Mouse (Mus musculus) liver, embryonic 15.5 days (tissue): Measurements from ENCODE around the gene Kctd6. TPM values are rescaled to one million over a fixed set of nuclear protein-coding genes. Genes with fewer than 3 reads are reported as not detected.
A peak's percentile ranks its signal among the peaks of the same experiment; 100 is the strongest.
"Not testable (repeated sequence)": the region's sequence is repeated elsewhere in the genome, so short reads cannot be mapped to it uniquely, and the experiment has no call there.

ENCODE experiments used
- ATAC-seq: fragments of 200-750 bp; cut with Nextera tagmentation; 2 replicates; pipeline ENCODE4 v1.8.0; 2017; ENCODE audit warnings: moderate number of reproducible peaks, mild to moderate bottlenecking, moderate library complexity; ENCODE audit not compliant: insufficient read depth
- H3K27ac ChIP-seq: fragments of 300-500 bp; sonication (generic); replicated peaks from 2 replicates; pipeline ENCODE4 v1.5.1; 2015; ENCODE audit warnings: mild to moderate bottlenecking, inconsistent platforms
- H3K27me3 ChIP-seq: fragments of 300-500 bp; sonication (generic); 2 replicates; pipeline ENCODE4 v1.6.1; 2015; ENCODE audit warnings: mild to moderate bottlenecking, inconsistent platforms
- H3K36me3 ChIP-seq: fragments of 300-500 bp; sonication (generic); replicated peaks from 2 replicates; pipeline ENCODE4 v1.6.1; 2015; ENCODE audit warnings: moderate library complexity, mild to moderate bottlenecking, inconsistent platforms
- H3K4me1 ChIP-seq: fragments of 300-500 bp; sonication (generic); replicated peaks from 2 replicates; pipeline ENCODE4 v1.6.1; 2015; ENCODE audit warnings: inconsistent platforms
- H3K4me2 ChIP-seq: fragments of 300-500 bp; sonication (generic); 2 replicates; pipeline ENCODE4 v1.6.1; 2015; ENCODE audit warnings: moderate library complexity, mild to moderate bottlenecking, inconsistent platforms
- H3K4me3 ChIP-seq: fragments of 300-500 bp; sonication (generic); replicated peaks from 2 replicates; pipeline ENCODE4 v1.5.1; 2015; ENCODE audit warnings: mild to moderate bottlenecking, inconsistent platforms
- H3K9ac ChIP-seq: fragments of 300-500 bp; sonication (generic); 2 replicates; pipeline ENCODE4 v1.6.1; 2015; ENCODE audit warnings: moderate library complexity, mild to moderate bottlenecking, inconsistent platforms
- H3K9me3 ChIP-seq: fragments of 300-500 bp; sonication (generic); replicated peaks from 2 replicates; pipeline ENCODE4 v1.6.1; 2016; ENCODE audit warnings: inconsistent platforms
- WGBS: fragments of 180-500 bp; shearing (Covaris S2); methylation state at CpG from one replicate; pipeline ENCODE4 v1.1.7; 2015; ENCODE audit warnings: mixed read lengths; ENCODE audit not compliant: insufficient replicate concordance; 5-methylcytosine and 5-hydroxymethylcytosine counted together
- polyA plus RNA-seq: library from polyadenylated mRNA; unstranded; fragments of >200 nt; fragmentation: Nextera tagmentation; extraction: Ambion mirVana; gene quantifications from 2 replicates; pipeline ENCODE4 v1.2.1, GENCODE M21; 2015

The Kctd6 gene
- polyA plus RNA-seq, result 5.7 and 6.0 TPM in 2 replicates

GRCm38 (mm10) chr14:8213803-8214224 is at the start of gene Kctd6:
Gene Kctd6 (plus strand): TSS chr14:8214140.
- Histone ChIP-seq H3K36me3 (no peaks in the 10 kb centered on the region), H3K9ac (peak within 1 kb of the TSS; percentile 94), H3K4me3 (peak within 1 kb of the TSS; percentile 78), H3K27ac (peak within 1 kb of the TSS; percentile 93), H3K4me2 (peak within 1 kb of the TSS; percentile 93), H3K27me3 (no peaks in the 10 kb centered on the region), H3K4me1 (peaks cover 27% of the 10 kb centered on the region), H3K9me3 (no peaks in the 10 kb centered on the region)
- peak; percentile 94 for ATAC-seq
- under 1% methylated on average over 48 of the region's 49 CpGs for WGBS

- whole genome bisulfite sequencing, result 70% methylated on average over 7 of the region's 7 CpGs
Observed at GRCm38 (mm10) chr14:8164463-8164862, 49.5 kb upstream of the Kctd6 start.

DNA sequence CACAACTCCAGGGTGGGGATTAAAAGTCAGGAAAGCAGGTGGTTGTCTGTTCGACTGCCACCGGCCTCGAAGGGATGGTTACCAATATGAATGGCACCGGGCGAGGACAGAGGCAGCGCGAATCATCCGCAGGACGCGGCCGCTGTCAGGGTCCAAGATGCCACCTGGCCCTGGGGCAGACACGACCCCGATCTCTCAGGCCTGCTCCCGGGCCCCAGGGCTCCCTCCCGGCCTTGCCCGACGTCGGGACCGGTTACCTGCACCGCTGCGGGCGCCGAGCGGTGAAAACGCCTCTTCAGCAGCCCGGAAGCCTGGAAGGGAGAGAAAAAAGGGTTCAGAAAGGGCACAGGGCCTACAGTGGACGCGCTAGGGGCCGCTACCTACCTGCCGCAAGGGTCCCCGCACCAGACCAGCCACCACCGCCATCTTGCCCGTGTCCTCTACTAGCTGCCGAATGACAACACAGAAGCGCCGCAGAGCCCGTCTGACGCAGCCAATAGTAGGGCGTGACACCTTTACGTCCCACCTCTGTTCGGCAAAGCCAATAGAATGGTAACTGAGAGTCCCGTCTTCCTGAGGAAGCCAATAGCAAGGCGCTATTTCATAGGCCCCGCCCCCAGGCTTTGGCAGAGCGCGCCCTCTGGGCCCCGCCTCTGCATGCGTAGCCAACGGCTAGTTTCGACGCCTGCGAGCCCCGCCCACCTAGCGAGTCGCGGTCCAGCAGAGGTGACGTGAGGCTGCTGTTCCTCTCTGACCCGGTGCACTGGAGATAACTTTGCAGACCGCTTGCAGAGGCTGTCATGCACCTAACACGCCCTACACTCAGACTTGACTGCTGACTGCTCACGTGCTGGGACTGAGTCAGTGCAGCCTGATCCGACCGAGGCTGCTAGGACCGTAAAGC is 41.2 kb upstream of the Kctd6 start, which contains the start of gene Pdhb:
Gene Pdhb (minus strand): TSS at position 519 of the 904 bp plus-strand sequence.
- Histone ChIP-seq H3K4me2 (peak within 1 kb of the TSS; percentile 93), H3K9ac (peak within 1 kb of the TSS; percentile 91), H3K36me3 (peaks cover 33% of the 10 kb centered on the region), H3K27me3 (no peaks in the 10 kb centered on the region), H3K9me3 (no peaks in the 10 kb centered on the region), H3K4me3 (peak within 1 kb of the TSS; percentile 87), H3K4me1 (peaks cover 23% of the 10 kb centered on the region), H3K27ac (peak within 1 kb of the TSS; percentile 90)
- 0% methylated on average over 64 of the region's 64 CpGs for WGBS
- peak; percentile 98 for ATAC-seq

More at GRCm38 (mm10) chr14:8164463-8164862, 49.5 kb upstream of the Kctd6 start:
- peaks cover 71% of the 10 kb centered on the region for H3K36me3 ChIP-seq
- no peaks in the 10 kb centered on the region for H3K27me3 ChIP-seq
- no peaks in the 10 kb centered on the region for H3K9me3 ChIP-seq
- no peak overlapping the region for H3K4me3 ChIP-seq
- no peak overlapping the region for H3K4me2 ChIP-seq
- no peak for ATAC-seq
- H3K9ac ChIP-seq, result no peak overlapping the region
- H3K4me1 ChIP-seq, result no peaks in the 10 kb centered on the region
- H3K27ac ChIP-seq, result no peak overlapping the region

DNA sequence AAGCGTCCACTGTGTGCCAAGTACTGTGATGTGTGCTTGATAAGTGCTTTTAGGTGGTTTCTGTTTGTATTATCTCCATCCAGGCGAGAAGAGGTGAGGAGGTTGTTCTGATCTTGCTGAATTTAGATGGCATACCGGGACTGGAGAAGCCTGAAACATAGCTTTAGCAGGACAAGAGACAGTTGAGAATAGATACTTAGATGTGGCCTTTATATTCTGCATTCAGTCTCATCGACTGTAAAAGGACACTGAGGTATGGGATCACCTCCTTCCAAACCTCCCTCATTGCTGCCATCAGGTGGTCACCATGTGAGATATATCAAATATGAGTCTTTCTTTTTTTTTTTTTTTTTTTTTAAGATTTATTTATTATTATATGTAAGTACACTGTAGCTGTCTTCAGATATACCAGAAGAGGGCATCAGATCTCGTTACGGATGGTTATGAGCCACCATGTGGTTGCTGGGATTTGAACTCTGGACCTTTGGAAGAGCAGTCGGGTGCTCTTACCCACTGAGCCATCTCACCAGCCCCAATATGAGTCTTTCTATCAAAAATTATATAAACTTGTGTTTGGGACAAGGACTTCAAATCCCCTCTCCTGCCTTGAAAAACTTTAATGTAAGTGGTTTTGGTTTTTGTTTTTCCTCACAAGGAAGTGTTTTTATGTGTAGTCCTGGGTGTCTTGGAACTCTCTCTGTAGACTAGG is 40.2 kb upstream of the Kctd6 start:
- Histone ChIP-seq H3K4me2 (peak overlapping the region; percentile 93), H3K27ac (peak overlapping the region; percentile 90), H3K4me3 (peak overlapping the region; percentile 87), H3K36me3 (peaks cover 24% of the 10 kb centered on the region), H3K9ac (peak overlapping the region; percentile 57), H3K4me1 (peaks cover 23% of the 10 kb centered on the region)
- H3K9me3 ChIP-seq, H3K27me3 ChIP-seq, ATAC-seq: not testable (repeated sequence)
- whole genome bisulfite sequencing, result 25% methylated on average over 7 of the region's 7 CpGs

- Histone ChIP-seq H3K4me1 (peaks cover 23% of the 10 kb centered on the region), H3K9me3 (no peaks in the 10 kb centered on the region), H3K36me3 (peaks cover 15% of the 10 kb centered on the region), H3K27ac (no peak overlapping the region), H3K9ac (no peak overlapping the region), H3K4me2 (no peak overlapping the region), H3K27me3 (no peaks in the 10 kb centered on the region), H3K4me3 (no peak overlapping the region)
- ATAC-seq, result no peak
- 60% methylated on average over 5 of the region's 5 CpGs for WGBS
Observed at GRCm38 (mm10) chr14:8174634-8175033, 39.3 kb upstream of the Kctd6 start.

GRCm38 (mm10) chr14:8176251-8176650 is 37.7 kb upstream of the Kctd6 start:
- no peak overlapping the region for H3K27ac ChIP-seq
- H3K4me1 ChIP-seq, result peaks cover 19% of the 10 kb centered on the region
- no peak overlapping the region for H3K4me3 ChIP-seq
- ATAC-seq, result no peak
- no peak overlapping the region for H3K9ac ChIP-seq
- H3K36me3 ChIP-seq, result no peaks in the 10 kb centered on the region; the same call in 1 of the 2 replicates
- 28% methylated on average over 5 of the region's 5 CpGs for WGBS
- no peaks in the 10 kb centered on the region for H3K9me3 ChIP-seq
- no peaks in the 10 kb centered on the region for H3K27me3 ChIP-seq
- H3K4me2 ChIP-seq, result no peak overlapping the region

GRCm38 (mm10) chr14:8180371-8181035 is 33.4 kb upstream of the Kctd6 start:
- Histone ChIP-seq H3K4me1 (0 out of 2 replicates have a peak, but pooled peaks cover 3% of the 10 kb centered on the region), H3K27me3 (no peaks in the 10 kb centered on the region), H3K27ac (no peak overlapping the region), H3K4me3 (no peak overlapping the region), H3K9ac (no peak overlapping the region), H3K9me3 (no peaks in the 10 kb centered on the region), H3K4me2 (no peak overlapping the region), H3K36me3 (no peaks in the 10 kb centered on the region)
- 49% methylated on average over 4 of the region's 4 CpGs for WGBS
- ATAC-seq, result no peak

GRCm38 (mm10) chr14:8183330-8183729 is 30.6 kb upstream of the Kctd6 start:
- 40% methylated on average over 3 of the region's 3 CpGs for WGBS
- H3K9me3 ChIP-seq, result no peaks in the 10 kb centered on the region
- H3K4me3 ChIP-seq, result no peak overlapping the region
- no peak overlapping the region for H3K4me2 ChIP-seq
- no peaks in the 10 kb centered on the region for H3K36me3 ChIP-seq
- no peak overlapping the region for H3K27ac ChIP-seq
- no peak overlapping the region for H3K9ac ChIP-seq
- no peaks in the 10 kb centered on the region for H3K27me3 ChIP-seq
- ATAC-seq, result no peak
- H3K4me1 ChIP-seq, result no peaks in the 10 kb centered on the region

- Histone ChIP-seq H3K9me3 (no peaks in the 10 kb centered on the region), H3K4me1 (no peaks in the 10 kb centered on the region)
- no peak for ATAC-seq
Observed at GRCm38 (mm10) chr14:8186278-8187045, 27.5 kb upstream of the Kctd6 start.

DNA sequence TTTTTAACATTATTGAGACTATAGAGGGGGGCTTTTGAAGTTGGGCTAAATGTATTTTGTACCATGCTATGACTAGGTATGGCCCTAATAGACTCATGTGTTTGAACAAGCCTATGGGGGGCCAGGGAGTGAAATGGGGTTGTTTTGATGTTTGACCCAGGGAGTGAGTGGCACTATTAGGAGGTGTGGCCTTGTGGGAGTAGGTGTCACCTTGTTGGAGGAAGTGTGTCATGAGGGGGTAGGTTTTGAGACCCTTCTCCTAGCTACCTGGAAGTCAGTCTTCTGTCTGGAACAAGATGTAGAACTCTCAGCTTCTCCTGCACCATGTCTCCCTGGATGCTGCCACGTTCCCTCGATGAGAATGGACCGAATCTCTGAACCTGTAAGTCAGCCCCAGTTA is 23.4 kb upstream of the Kctd6 start:
- H3K27me3 ChIP-seq, result no peaks in the 10 kb centered on the region
- no peaks in the 10 kb centered on the region for H3K4me1 ChIP-seq
- no peak overlapping the region for H3K4me3 ChIP-seq
- 64% methylated on average over 3 of the region's 3 CpGs for WGBS
- no peaks in the 10 kb centered on the region for H3K36me3 ChIP-seq
- no peak for ATAC-seq
- no peaks in the 10 kb centered on the region for H3K9me3 ChIP-seq
- H3K4me2 ChIP-seq, result no peak overlapping the region
- no peak overlapping the region for H3K27ac ChIP-seq
- H3K9ac ChIP-seq, result no peak overlapping the region

More at GRCm38 (mm10) chr14:8186278-8187045, 27.5 kb upstream of the Kctd6 start:
- H3K4me3 ChIP-seq, result no peak overlapping the region
- no peak overlapping the region for H3K27ac ChIP-seq
- no peak overlapping the region for H3K9ac ChIP-seq
- no peak overlapping the region for H3K4me2 ChIP-seq
- H3K27me3 ChIP-seq, result no peaks in the 10 kb centered on the region
- WGBS, result 67% methylated on average over 6 of the region's 6 CpGs
- H3K36me3 ChIP-seq, result no peaks in the 10 kb centered on the region
